Mouse (Mus musculus): Measurements from ENCODE around the gene Micall1. TPM values are rescaled to one million over a fixed set of nuclear protein-coding genes. Genes with fewer than 3 reads are reported as not detected.

The Micall1 gene
- polyA plus RNA-seq, 1 experiment, result 8.4 TPM

GRCm38 (mm10) chr15:79135783-79136575 is 27.3 kb downstream of the Micall1 start:
- TF ChIP-seq FLI1 (IDR thresholded peaks at IDR 0.05; ENCODE audit: low read length), result no peak
- no peak for TF ChIP-seq GATA1 (IDR thresholded peaks at IDR 0.05; ENCODE audit: borderline replicate concordance, low read length)
- H3K36me3 ChIP-seq (replicated peaks; ENCODE audit: low read length), result peaks cover 39% of the 10 kb centered on the region
- H3K9me3 ChIP-seq, result peaks cover 3% of the 10 kb centered on the region; the same call in 1 of the 2 replicates
- H3K27me3 ChIP-seq (replicated peaks), result peaks cover 5% of the 10 kb centered on the region
- no peak overlapping the region for H3K4me3 ChIP-seq (replicated peaks)
- peaks cover 11% of the 10 kb centered on the region for H3K4me1 ChIP-seq

- TF ChIP-seq FLI1 (IDR thresholded peaks at IDR 0.05; ENCODE audit: low read length) (no peak), GATA1 (IDR thresholded peaks at IDR 0.05; ENCODE audit: borderline replicate concordance, low read length) (no peak)
- peaks cover 12% of the 10 kb centered on the region for H3K36me3 ChIP-seq (replicated peaks; ENCODE audit: low read length)
Observed at GRCm38 (mm10) chr15:79139640-79140039, 30.9 kb downstream of the Micall1 start.

GRCm38 (mm10) chr15:79140866-79141565 is 32.3 kb downstream of the Micall1 start, which contains the start of the genes Polr2f and 1700088E04Rik:
TSS of gene Polr2f (plus strand) at chr15:79141009.
TSS of gene 1700088E04Rik (minus strand) at chr15:79141253.
- Histone ChIP-seq H3K4me1 (peaks cover 38% of the 10 kb centered on the region), H3K9me3 (peaks cover 3% of the 10 kb centered on the region; the same call in 1 of the 2 replicates), H3K36me3 (replicated peaks; ENCODE audit: low read length) (peaks cover 23% of the 10 kb centered on the region), H3K4me3 (replicated peaks) (peak within 1 kb of the TSS; percentile 99), H3K27me3 (replicated peaks) (peaks cover 5% of the 10 kb centered on the region)
- TF ChIP-seq FLI1 (IDR thresholded peaks at IDR 0.05; ENCODE audit: low read length), result no peak
- TF ChIP-seq GATA1 (IDR thresholded peaks at IDR 0.05; ENCODE audit: borderline replicate concordance, low read length), result peak; percentile 43; the same call in 1 of the 3 replicates

More at GRCm38 (mm10) chr15:79139640-79140039, 30.9 kb downstream of the Micall1 start:
- H3K27me3 ChIP-seq (replicated peaks), result peaks cover 5% of the 10 kb centered on the region
- peaks cover 38% of the 10 kb centered on the region for H3K4me1 ChIP-seq
- H3K9me3 ChIP-seq, result peaks cover 3% of the 10 kb centered on the region; the same call in 1 of the 2 replicates
- peak overlapping the region; percentile 10 for H3K4me3 ChIP-seq (replicated peaks)

GRCm38 (mm10) chr15:79141566-79141917 is 32.8 kb downstream of the Micall1 start:
- H3K36me3 ChIP-seq (replicated peaks; ENCODE audit: low read length), result peaks cover 28% of the 10 kb centered on the region
- TF ChIP-seq FLI1 (IDR thresholded peaks at IDR 0.05; ENCODE audit: low read length) (no peak), GATA1 (IDR thresholded peaks at IDR 0.05; ENCODE audit: borderline replicate concordance, low read length) (no peak)
- peaks cover 38% of the 10 kb centered on the region for H3K4me1 ChIP-seq
- H3K9me3 ChIP-seq, result peaks cover 3% of the 10 kb centered on the region; the same call in 1 of the 2 replicates
- H3K4me3 ChIP-seq (replicated peaks), result peak overlapping the region; percentile 99
- peaks cover 2% of the 10 kb centered on the region for H3K27me3 ChIP-seq (replicated peaks)

- Histone ChIP-seq H3K27me3 (replicated peaks) (no peaks in the 10 kb centered on the region), H3K4me3 (replicated peaks) (peak overlapping the region; percentile 6), H3K4me1 (peaks cover 38% of the 10 kb centered on the region), H3K9me3 (peaks cover 3% of the 10 kb centered on the region; the same call in 1 of the 2 replicates), H3K36me3 (replicated peaks; ENCODE audit: low read length) (peaks cover 46% of the 10 kb centered on the region)
- TF ChIP-seq GATA1 (IDR thresholded peaks at IDR 0.05; ENCODE audit: borderline replicate concordance, low read length) (no peak), FLI1 (IDR thresholded peaks at IDR 0.05; ENCODE audit: low read length) (no peak)
Observed at GRCm38 (mm10) chr15:79143316-79143715, 34.6 kb downstream of the Micall1 start.

GRCm38 (mm10) chr15:79144021-79144420 is 35.3 kb downstream of the Micall1 start:
- H3K4me1 ChIP-seq, result peaks cover 38% of the 10 kb centered on the region
- H3K27me3 ChIP-seq (replicated peaks), result no peaks in the 10 kb centered on the region
- no peak for TF ChIP-seq FLI1 (IDR thresholded peaks at IDR 0.05; ENCODE audit: low read length)
- no peak for TF ChIP-seq GATA1 (IDR thresholded peaks at IDR 0.05; ENCODE audit: borderline replicate concordance, low read length)
- no peak overlapping the region for H3K4me3 ChIP-seq (replicated peaks)
- peaks cover 53% of the 10 kb centered on the region for H3K36me3 ChIP-seq (replicated peaks; ENCODE audit: low read length)
- peaks cover 3% of the 10 kb centered on the region; the same call in 1 of the 2 replicates for H3K9me3 ChIP-seq

- Histone ChIP-seq H3K4me3 (replicated peaks) (no peak overlapping the region), H3K36me3 (replicated peaks; ENCODE audit: low read length) (peaks cover 64% of the 10 kb centered on the region), H3K9me3 (no peaks in the 10 kb centered on the region), H3K27me3 (replicated peaks) (no peaks in the 10 kb centered on the region), H3K4me1 (peaks cover 31% of the 10 kb centered on the region)
- TF ChIP-seq FLI1 (IDR thresholded peaks at IDR 0.05; ENCODE audit: low read length), result no peak
- no peak for TF ChIP-seq GATA1 (IDR thresholded peaks at IDR 0.05; ENCODE audit: borderline replicate concordance, low read length)
Observed at GRCm38 (mm10) chr15:79145522-79145921, 36.8 kb downstream of the Micall1 start.

- no peak for TF ChIP-seq FLI1 (IDR thresholded peaks at IDR 0.05; ENCODE audit: low read length)
- TF ChIP-seq GATA1 (IDR thresholded peaks at IDR 0.05; ENCODE audit: borderline replicate concordance, low read length), result no peak
- H3K4me1 ChIP-seq, result peaks cover 9% of the 10 kb centered on the region
- no peaks in the 10 kb centered on the region for H3K9me3 ChIP-seq
- H3K27me3 ChIP-seq (replicated peaks), result no peaks in the 10 kb centered on the region
- peaks cover 92% of the 10 kb centered on the region for H3K36me3 ChIP-seq (replicated peaks; ENCODE audit: low read length)
- H3K4me3 ChIP-seq (replicated peaks), result no peak overlapping the region
Observed at GRCm38 (mm10) chr15:79148533-79148932, 39.8 kb downstream of the Micall1 start.

- TF ChIP-seq FLI1 (IDR thresholded peaks at IDR 0.05; ENCODE audit: low read length) (no peak), GATA1 (IDR thresholded peaks at IDR 0.05; ENCODE audit: borderline replicate concordance, low read length) (no peak)
- peaks cover 7% of the 10 kb centered on the region; the same call in 1 of the 2 replicates for H3K4me1 ChIP-seq
- peaks cover 60% of the 10 kb centered on the region for H3K36me3 ChIP-seq (replicated peaks; ENCODE audit: low read length)
- peaks cover 22% of the 10 kb centered on the region for H3K27me3 ChIP-seq (replicated peaks)
- H3K4me3 ChIP-seq (replicated peaks), result no peak overlapping the region
- H3K9me3 ChIP-seq, result no peaks in the 10 kb centered on the region
Observed at GRCm38 (mm10) chr15:79151881-79152280, 43.2 kb downstream of the Micall1 start.
